16 mouse cellular contexts compared by ENCODE assay signal in genomic region chr17:86134461-86134860, GRCm38 (mm10).
"Had no signal": no experiment of that assay in that cellular context is flagged by ENCODE, and none has a peak within 500 bp of the region (broad histone marks: within the 10 kb centered on the region; RNA-seq: fewer than 3 reads in every experiment).

No protein-coding gene starts in this region.

- H3K27ac ChIP-seq: kidney, embryonic 15.5 days; layer of hippocampus, adult 2 months; limb, embryonic 10.5 days; limb, embryonic 13.5 days; liver, embryonic 12.5 days; liver, embryonic 15.5 days had no signal

- DNase-seq: kidney, postnatal 14 days; layer of hippocampus, adult 9-11 months; liver; lung, adult 18-20 months; lung, postnatal 14 days; lung, postnatal 4 days; midbrain, embryonic 14.5 days; thymus, adult 18-20 months; thymus, postnatal 36 days had no signal

- H3K4me1 ChIP-seq: kidney, embryonic 15.5 days; limb, embryonic 10.5 days; limb, embryonic 13.5 days; liver, embryonic 12.5 days; liver, embryonic 15.5 days had no signal

- H3K4me2 ChIP-seq: kidney, embryonic 15.5 days; limb, embryonic 13.5 days; liver, embryonic 12.5 days; liver, embryonic 15.5 days; midbrain, embryonic 11.5 days had no signal

- H3K9ac ChIP-seq: kidney, embryonic 15.5 days; limb, embryonic 13.5 days; liver, embryonic 12.5 days; liver, embryonic 15.5 days had no signal

- H3K9me3 ChIP-seq: kidney, embryonic 15.5 days; limb, embryonic 10.5 days; limb, embryonic 13.5 days; liver, embryonic 12.5 days; liver, embryonic 15.5 days had no signal

- ATAC-seq: liver, embryonic 12.5 days had no signal

- H3K4me3 ChIP-seq: kidney, embryonic 15.5 days; layer of hippocampus, adult 2 months; limb, embryonic 10.5 days; limb, embryonic 13.5 days; liver, embryonic 12.5 days; liver, embryonic 15.5 days had no signal

- H3K27me3 ChIP-seq: kidney, embryonic 15.5 days; limb, embryonic 13.5 days; liver, embryonic 12.5 days; liver, embryonic 15.5 days had no signal
